Comparison of ENCODE assay signal across 8 mouse cellular contexts in genomic region chr12:12937088-12937487, GRCm38 (mm10). TPM values are rescaled to one million over a fixed set of nuclear protein-coding genes. Genes with fewer than 3 reads are reported as not detected.
A peak's percentile ranks its signal among the peaks of the same experiment; 100 is the strongest.
DNase-seq lines count a peak whose midpoint lies in the region; ATAC-seq and TF ChIP-seq lines count a peak whose summit lies in the region.

No protein-coding gene starts in this region.

- TF ChIP-seq CTCF in lung, embryonic 14.5 days (IDR thresholded peaks at IDR 0.05; ENCODE audit: low read depth) = no peak
- no peak for TF ChIP-seq CTCF in intestine, postnatal 0 days (IDR thresholded peaks at IDR 0.05; ENCODE audit: low read depth)

- peak; percentile 26 for DNase-seq in CD4-positive, CD25-positive, alpha-beta regulatory T cell, adult 2 months (ENCODE audit: low read depth, low spot score)
- no peak for DNase-seq in lung, embryonic 14.5 days
- DNase-seq in lung, postnatal 36 days = no peak
- DNase-seq in naive thymus-derived CD4-positive, alpha-beta T cell, adult 2 months (ENCODE audit: low read depth) = peak; percentile 23
- no peak for DNase-seq in urinary bladder, postnatal 36 days (ENCODE audit: low spot score in 2 of 2)
- no peak for DNase-seq in c-Kit-positive CD71-positive TER-119-positive erythroid progenitor cells, embryonic 14.5 days (ENCODE audit: low spot score)

- H3K4me1 ChIP-seq in lung, embryonic 14.5 days (ENCODE audit: insufficient read depth) = no peaks in the 10 kb centered on the region; the same call in 1 of the 2 replicates
- H3K4me1 ChIP-seq in intestine, postnatal 0 days (replicated peaks; ENCODE audit: control insufficient read depth, insufficient read depth, low read length) = no peaks in the 10 kb centered on the region

- H3K36me3 ChIP-seq in lung, embryonic 14.5 days (ENCODE audit: insufficient read depth) = peaks cover 34% of the 10 kb centered on the region
- H3K36me3 ChIP-seq in intestine, postnatal 0 days (ENCODE audit: control insufficient read depth, insufficient read depth) = peaks cover 14% of the 10 kb centered on the region; the same call in 1 of the 2 replicates

- peak overlapping the region; percentile 91 for H3K4me2 ChIP-seq in lung, embryonic 14.5 days
- peak overlapping the region; percentile 94 for H3K4me2 ChIP-seq in intestine, postnatal 0 days (replicated peaks; ENCODE audit: low read depth)

- H3K27ac ChIP-seq in lung, embryonic 14.5 days (ENCODE audit: low read depth) = peak overlapping the region; percentile 21
- no peak overlapping the region for H3K27ac ChIP-seq in intestine, postnatal 0 days (ENCODE audit: low read depth, low read length)

- ATAC-seq in CD4-positive, CD25-positive, alpha-beta regulatory T cell, adult 4 months = no peak
- no peak for ATAC-seq in lung, embryonic 14.5 days (ENCODE audit: insufficient read depth)
- no peak for ATAC-seq in intestine, postnatal 0 days

- 51% methylated on average over 30 of the region's 30 CpGs for WGBS in lung, embryonic 14.5 days
- WGBS in intestine, postnatal 0 days = 69% methylated on average over 30 of the region's 30 CpGs

- H3K9me3 ChIP-seq in lung, embryonic 14.5 days (ENCODE audit: low read depth, low read length) = no peaks in the 10 kb centered on the region
- no peaks in the 10 kb centered on the region for H3K9me3 ChIP-seq in intestine, postnatal 0 days (ENCODE audit: control insufficient read depth)

- peak overlapping the region; percentile 77 for H3K4me3 ChIP-seq in lung, embryonic 14.5 days (ENCODE audit: low read depth, low read length)
- no peak overlapping the region for H3K4me3 ChIP-seq in intestine, postnatal 0 days (ENCODE audit: low read depth, low read length)

- H3K27me3 ChIP-seq in lung, embryonic 14.5 days (ENCODE audit: insufficient read depth, low read length) = no peaks in the 10 kb centered on the region
- no peaks in the 10 kb centered on the region for H3K27me3 ChIP-seq in intestine, postnatal 0 days (replicated peaks; ENCODE audit: control insufficient read depth, insufficient read depth, low read length)

- H3K9ac ChIP-seq in lung, embryonic 14.5 days = peak overlapping the region; percentile 88
- H3K9ac ChIP-seq in intestine, postnatal 0 days (ENCODE audit: low read depth, low read length) = no peak overlapping the region

RNA-seq across cellular contexts. Expression of gene Mycn, which starts 4.6 kb away (rescaled TPM):
- not detected for polyA plus RNA-seq in CD4-positive, CD25-positive, alpha-beta regulatory T cell, adult 4 months (2017; shearing (Covaris generic))
- 64.2 and 70.7 TPM in 2 replicates for polyA plus RNA-seq in lung, embryonic 14.5 days (2014; fragmentation: Nextera tagmentation; extraction: Ambion mirVana)
- polyA plus RNA-seq in intestine, postnatal 0 days (2015; fragmentation: Nextera tagmentation; extraction: Ambion mirVana) = 18.2 and 21.3 TPM in 2 replicates

Comparison
In these comparisons a context has a peak if more than half of its experiments do, and no peak if none do; other contexts are left out.
1. DNase-seq: peak in CD4-positive, CD25-positive, alpha-beta regulatory T cell, adult 2 months (single experiment) and naive thymus-derived CD4-positive, alpha-beta T cell, adult 2 months (single experiment); none in lung, embryonic 14.5 days (single experiment), lung, postnatal 36 days (single experiment), urinary bladder, postnatal 36 days (0 of 2) and c-Kit-positive CD71-positive TER-119-positive erythroid progenitor cells, embryonic 14.5 days (single experiment).
2. RNA of gene Mycn, which starts 4.6 kb away (polyA plus RNA-seq): 64.2 to 70.7 TPM in lung, embryonic 14.5 days and 18.2 to 21.3 TPM in intestine, postnatal 0 days; not detected in CD4-positive, CD25-positive, alpha-beta regulatory T cell, adult 4 months; every median in the first group is over 10 times any median in the second.